Mouse (Mus musculus): ENCODE measurements around the gene Vgf.

DNA sequence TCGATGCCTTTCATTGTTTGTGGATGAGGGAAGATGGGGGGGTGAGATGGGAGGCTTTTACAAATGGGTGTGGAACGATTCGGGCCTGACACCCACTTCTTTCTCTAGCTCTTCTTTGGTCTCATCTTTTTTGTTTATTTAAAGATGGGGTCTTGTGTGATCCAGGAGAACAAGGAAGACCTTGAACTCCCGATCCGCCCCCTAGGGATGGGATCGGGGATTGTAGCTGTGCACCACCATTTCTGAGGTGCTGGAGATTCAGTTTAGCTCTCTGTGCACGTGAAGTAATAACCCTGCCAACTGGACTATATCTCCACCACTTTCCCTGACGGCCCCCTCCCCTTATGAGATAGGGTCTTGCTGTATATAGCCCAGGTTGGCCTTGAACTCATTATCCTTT, 39.7 kb downstream of the Vgf start:
- TF ChIP-seq MYOG (IDR thresholded peaks at IDR 0.05; ENCODE audit: control insufficient read depth in 1 of 3, insufficient read depth in 1 of 3, insufficient read length in 2 of 3, low read depth in 2 of 3) (no peak), USF1 (IDR thresholded peaks at IDR 0.05; ENCODE audit: low read depth) (no peak), POLR2A (IDR thresholded peaks at IDR 0.05; ENCODE audit: insufficient read length, low read depth) (no peak), CEBPB (IDR thresholded peaks at IDR 0.05; ENCODE audit: insufficient read depth, poor library complexity, severe bottlenecking) (no peak), E2F4 (IDR thresholded peaks at IDR 0.05; ENCODE audit: insufficient read depth) (no peak), TCF12 (IDR thresholded peaks at IDR 0.05; ENCODE audit: insufficient read depth, poor library complexity, severe bottlenecking) (no peak), POLR2AphosphoS2 (IDR thresholded peaks at IDR 0.05; ENCODE audit: insufficient read length, low read depth) (no peak), SRF (IDR thresholded peaks at IDR 0.05; ENCODE audit: control insufficient read depth, insufficient read length, low read depth) (no peak), REST (IDR thresholded peaks at IDR 0.05; ENCODE audit: insufficient read depth, insufficient read length) (no peak), MAX (IDR thresholded peaks at IDR 0.05; ENCODE audit: low read depth) (no peak), MYOD1 (IDR thresholded peaks at IDR 0.05; ENCODE audit: control insufficient read depth in 1 of 3, insufficient read length in 2 of 3, low read depth in 2 of 3) (no peak), TCF3 (IDR thresholded peaks at IDR 0.05; ENCODE audit: insufficient read length, low read depth) (no peak)

Measured in myocyte (in vitro differentiated cells).